Mouse (Mus musculus) forebrain, embryonic 13.5 days (tissue): Measurements from ENCODE around the gene Elob. TPM values are rescaled to one million over a fixed set of nuclear protein-coding genes. Genes with fewer than 3 reads are reported as not detected.

Source experiments
- ATAC-seq: fragments of 200-750 bp; cut with Nextera tagmentation; 2 replicates; pipeline ENCODE4 v1.8.0; 2017
- H3K27ac ChIP-seq: fragments of 300-500 bp; sonication (generic); 2 replicates; pipeline ENCODE4 v1.5.1; 2015; ENCODE audit warnings: inconsistent platforms, mild to moderate bottlenecking, moderate library complexity
- H3K27me3 ChIP-seq: fragments of 300-500 bp; sonication (generic); 2 replicates; pipeline ENCODE4 v1.6.1; 2015; ENCODE audit warnings: mild to moderate bottlenecking, inconsistent platforms
- H3K36me3 ChIP-seq: fragments of 300-500 bp; sonication (generic); 2 replicates; pipeline ENCODE4 v1.6.1; 2015; ENCODE audit warnings: mild to moderate bottlenecking, inconsistent platforms; ENCODE audit not compliant: poor library complexity, severe bottlenecking
- H3K4me1 ChIP-seq: fragments of 300-500 bp; sonication (generic); 2 replicates; pipeline ENCODE4 v1.6.1; 2015; ENCODE audit warnings: inconsistent platforms
- H3K4me2 ChIP-seq: fragments of 300-500 bp; sonication (generic); 2 replicates; pipeline ENCODE4 v1.6.1; 2015; ENCODE audit warnings: inconsistent platforms, mild to moderate bottlenecking, moderate library complexity
- H3K4me3 ChIP-seq: fragments of 300-500 bp; sonication (generic); 2 replicates; pipeline ENCODE4 v1.5.1; 2015; ENCODE audit warnings: mild to moderate bottlenecking, inconsistent platforms
- H3K9ac ChIP-seq: fragments of 300-500 bp; sonication (generic); 2 replicates; pipeline ENCODE4 v1.6.1; 2015; ENCODE audit warnings: mild to moderate bottlenecking, inconsistent platforms
- H3K9me3 ChIP-seq: fragments of 300-500 bp; sonication (generic); replicated peaks from 2 replicates; pipeline ENCODE4 v1.6.1; 2016; ENCODE audit warnings: inconsistent platforms
- WGBS: fragments of 180-500 bp; shearing (Covaris S2); methylation state at CpG from one replicate; pipeline ENCODE4 v1.1.7; 2015; 5-methylcytosine and 5-hydroxymethylcytosine counted together
- polyA plus RNA-seq: library from polyadenylated mRNA; unstranded; fragments of >200 nt; fragmentation: Nextera tagmentation; extraction: Ambion mirVana; gene quantifications from 2 replicates; pipeline ENCODE4 v1.2.1, GENCODE M21; 2015

Elob gene
- polyA plus RNA-seq, 1 experiment from 2014 or later, result 1,327 TPM

DNA sequence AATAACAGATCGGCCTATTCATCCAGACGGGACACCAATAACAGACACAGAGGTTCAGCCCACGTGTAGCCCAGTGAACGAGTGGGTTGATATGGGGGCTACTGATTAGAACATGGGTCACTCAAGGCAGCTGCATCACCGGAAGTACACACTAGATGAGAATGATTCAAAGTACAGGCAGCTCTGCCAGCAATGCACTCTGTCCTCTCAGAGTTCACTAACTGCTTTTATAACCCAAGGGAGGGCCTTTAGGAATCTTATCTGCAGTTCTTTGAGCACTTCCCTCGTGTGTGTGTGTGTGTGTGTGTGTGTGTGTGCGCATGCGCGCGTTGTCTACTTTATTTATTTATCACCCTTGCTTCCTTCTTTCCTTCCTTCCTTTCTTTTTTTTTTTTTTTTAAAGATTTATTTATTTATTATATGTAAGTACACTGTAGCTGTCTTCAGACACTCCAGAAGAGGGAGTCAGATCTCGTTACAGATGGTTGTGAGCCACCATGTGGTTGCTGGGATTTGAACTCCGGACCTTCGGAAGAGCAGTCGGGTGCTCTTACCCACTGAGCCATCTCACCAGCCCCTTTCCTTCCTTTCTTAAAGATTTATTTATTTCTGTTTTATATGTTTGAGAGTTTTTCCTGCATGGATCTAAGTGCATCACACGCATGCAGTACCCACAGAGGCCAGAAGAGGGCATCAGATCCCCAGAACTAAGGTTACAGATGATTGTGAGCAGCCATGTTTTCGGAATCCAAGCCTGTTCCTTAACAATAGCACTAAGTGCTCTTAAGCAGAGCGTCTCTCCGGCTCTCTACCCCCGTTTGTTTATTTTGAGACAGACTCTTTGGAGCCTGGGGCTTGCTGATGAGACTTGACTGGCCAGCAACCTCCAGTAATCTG lies 22.2 kb upstream of the Elob start:
- Histone ChIP-seq H3K9me3 (no peaks in the 10 kb centered on the region), H3K4me1 (no peaks in the 10 kb centered on the region), H3K36me3 (no peaks in the 10 kb centered on the region), H3K4me2 (no peak overlapping the region), H3K27me3 (0 out of 2 replicates have a peak, but pooled peaks cover 6% of the 10 kb centered on the region), H3K4me3 (no peak overlapping the region), H3K9ac (no peak overlapping the region), H3K27ac (no peak overlapping the region)
- 62% methylated on average over 19 of the region's 19 CpGs for WGBS
- ATAC-seq, result peak; percentile 69; the same call in 1 of the 2 replicates

DNA sequence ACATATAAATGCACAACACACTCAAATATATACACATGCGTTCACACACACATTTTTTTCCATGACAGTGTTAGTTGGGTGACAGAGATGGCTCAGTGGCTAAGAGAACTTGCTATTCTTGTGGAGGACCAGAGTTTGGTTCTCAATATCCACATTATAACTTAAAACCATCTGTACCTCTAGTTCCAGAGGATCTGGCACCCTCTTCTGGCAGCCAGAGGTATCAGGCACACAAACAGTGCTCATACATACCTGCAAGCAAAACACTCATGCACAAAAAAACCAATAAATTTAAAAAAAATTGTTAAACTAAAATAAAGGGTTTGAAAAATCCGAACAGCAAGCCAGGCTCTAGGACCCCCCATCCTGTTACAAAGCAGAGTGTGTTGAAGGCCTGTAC lies 21.1 kb upstream of the Elob start:
- WGBS, result 54% methylated on average over 2 of the region's 2 CpGs
- 0 out of 2 replicates have a peak, but pooled peaks cover 6% of the 10 kb centered on the region for H3K27me3 ChIP-seq
- no peak overlapping the region for H3K4me3 ChIP-seq
- ATAC-seq, result no peak
- no peak overlapping the region for H3K27ac ChIP-seq
- H3K4me1 ChIP-seq, result no peaks in the 10 kb centered on the region
- no peak overlapping the region for H3K9ac ChIP-seq
- H3K9me3 ChIP-seq, result no peaks in the 10 kb centered on the region
- H3K36me3 ChIP-seq, result no peaks in the 10 kb centered on the region
- no peak overlapping the region for H3K4me2 ChIP-seq

DNA sequence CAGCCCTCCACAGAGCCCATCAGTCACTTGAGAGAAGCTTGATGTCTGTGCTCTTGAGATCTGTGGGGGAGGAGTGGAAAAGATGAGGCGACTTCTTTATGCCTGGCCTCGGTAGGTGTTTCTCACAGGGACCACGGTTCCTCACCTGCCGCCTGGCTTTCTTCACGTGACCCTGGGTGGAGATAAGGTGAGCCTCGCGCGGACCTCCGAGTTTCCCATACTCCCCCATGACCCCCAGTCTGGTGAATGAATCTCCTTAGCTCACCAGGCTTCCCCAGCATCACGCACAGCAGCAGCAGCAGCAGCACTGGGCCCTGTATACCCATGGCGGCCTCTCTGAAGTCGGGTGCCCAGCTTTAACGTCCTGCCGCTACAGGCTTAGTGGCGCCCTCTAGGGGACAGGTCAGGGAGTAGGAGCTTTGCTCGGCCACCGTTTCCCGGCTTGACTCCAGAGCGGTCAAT lies 14.9 kb upstream of the Elob start, which contains the start of the genes Prss32 and Prss41:
Gene Prss32 (plus strand): TSS at position 44 of the 462 bp plus-strand sequence.
Gene Prss41 (minus strand): TSS at position 361 of the 462 bp plus-strand sequence.
- Histone ChIP-seq H3K36me3 (no peaks in the 10 kb centered on the region), H3K4me3 (peak within 1 kb of the TSS; percentile 23), H3K9ac (no peak within 1 kb of the TSS), H3K9me3 (no peaks in the 10 kb centered on the region), H3K27ac (no peak within 1 kb of the TSS), H3K4me2 (peak within 1 kb of the TSS; percentile 42), H3K4me1 (0 out of 2 replicates have a peak, but pooled peaks cover 4% of the 10 kb centered on the region), H3K27me3 (peaks cover 11% of the 10 kb centered on the region; the same call in 1 of the 2 replicates)
- ATAC-seq, result 0 out of 2 replicates have a peak, but pooled peaks have one; percentile 24
- WGBS, result 9% methylated on average over 19 of the region's 19 CpGs

DNA sequence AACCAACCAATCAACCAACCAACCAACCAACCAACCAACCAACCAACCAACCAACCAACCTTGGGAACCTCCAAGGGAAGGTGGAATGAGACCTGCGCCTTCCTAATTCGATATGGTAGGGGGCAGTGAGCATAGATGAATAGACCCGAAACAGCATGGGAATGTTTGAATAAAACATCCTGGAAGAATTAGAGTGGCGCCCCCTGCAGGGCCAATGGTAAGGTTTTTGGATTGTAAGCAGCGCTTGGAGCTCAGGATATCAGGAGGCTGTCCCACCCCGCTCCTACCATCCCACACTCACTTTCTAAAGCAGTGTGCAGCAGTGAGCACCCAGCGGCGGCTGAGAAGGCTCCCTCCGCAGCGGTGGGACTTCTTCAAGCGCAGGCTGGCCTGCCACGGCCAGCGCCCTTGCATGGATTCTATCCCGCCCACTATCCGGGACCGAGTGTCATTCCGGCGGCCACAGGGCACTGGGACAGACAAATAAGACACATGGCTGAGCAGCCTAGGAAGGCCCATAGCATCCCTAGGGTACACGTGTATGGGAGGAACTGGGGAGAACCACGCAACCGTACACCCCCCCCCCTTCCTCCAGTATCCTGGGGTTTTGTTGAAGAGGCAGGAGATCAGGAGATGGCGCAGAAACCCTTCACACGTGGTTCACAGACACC lies 14.3 kb upstream of the Elob start:
- 0 out of 2 replicates have a peak, but pooled peaks have one; percentile 36 for ATAC-seq
- Histone ChIP-seq H3K9me3 (no peaks in the 10 kb centered on the region), H3K9ac (no peak overlapping the region), H3K4me3 (no peak overlapping the region), H3K27me3 (peaks cover 11% of the 10 kb centered on the region; the same call in 1 of the 2 replicates), H3K36me3 (no peaks in the 10 kb centered on the region), H3K27ac (no peak overlapping the region), H3K4me1 (0 out of 2 replicates have a peak, but pooled peaks cover 4% of the 10 kb centered on the region), H3K4me2 (peak overlapping the region; percentile 42)
- 51% methylated on average over 23 of the region's 23 CpGs for WGBS

DNA sequence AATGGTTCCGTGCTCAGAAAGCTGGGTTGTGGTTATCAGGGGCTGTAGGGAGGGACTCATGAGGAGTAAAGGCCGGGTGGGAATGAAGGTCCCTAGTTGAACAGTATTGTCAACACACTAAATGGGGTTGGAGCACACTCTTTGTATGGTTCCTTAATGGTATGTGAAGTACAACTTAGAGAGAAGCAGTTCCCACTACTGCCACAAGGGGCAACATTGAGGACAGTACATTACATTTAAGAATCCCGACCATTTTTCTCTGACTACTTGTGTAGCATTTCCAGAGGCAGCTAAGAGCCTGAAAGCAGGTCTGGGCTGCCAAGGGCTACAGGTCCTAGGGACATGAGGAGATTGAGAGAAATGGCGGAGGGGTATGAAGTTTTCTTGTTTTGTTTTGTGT lies 12.2 kb upstream of the Elob start:
- Histone ChIP-seq H3K36me3 (no peaks in the 10 kb centered on the region), H3K4me1 (0 out of 2 replicates have a peak, but pooled peaks cover 4% of the 10 kb centered on the region), H3K4me2 (no peak overlapping the region), H3K27me3 (peaks cover 9% of the 10 kb centered on the region; the same call in 1 of the 2 replicates), H3K4me3 (no peak overlapping the region), H3K9ac (no peak overlapping the region), H3K9me3 (no peaks in the 10 kb centered on the region), H3K27ac (no peak overlapping the region)
- peak; percentile 33; the same call in 1 of the 2 replicates for ATAC-seq
- WGBS, result 29% methylated on average over 4 of the region's 4 CpGs

DNA sequence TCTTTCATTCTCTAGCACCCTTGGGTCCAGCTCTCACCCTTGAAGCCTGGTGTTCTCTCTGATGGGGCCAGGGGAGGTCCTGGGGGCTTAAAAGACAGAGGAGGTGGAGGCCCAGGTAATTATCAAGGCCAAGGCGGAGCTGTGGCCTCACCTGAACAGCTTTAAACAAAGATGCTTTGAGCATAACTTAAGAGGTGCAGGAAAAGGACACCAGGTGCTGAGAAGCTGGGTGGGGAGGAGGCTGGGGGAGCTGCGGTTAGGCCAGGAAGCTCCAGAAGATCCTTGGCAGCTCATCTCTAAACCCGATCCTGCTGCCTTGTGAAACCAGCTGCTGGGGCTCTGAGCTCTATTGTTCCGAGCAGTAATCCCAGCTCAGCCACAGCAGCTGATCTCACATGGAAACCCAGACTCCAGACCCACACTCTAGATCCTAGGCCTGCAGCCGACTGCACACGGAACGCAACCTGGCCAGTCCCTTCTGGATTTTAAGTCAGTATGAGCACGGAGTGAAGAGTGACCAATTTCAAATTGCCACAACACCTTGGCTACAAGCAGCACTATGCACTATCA lies 7.2 kb upstream of the Elob start, which contains the start of gene Prss33:
Gene Prss33 (minus strand): TSS at position 51 of the 570 bp plus-strand sequence.
- Histone ChIP-seq H3K4me1 (no peaks in the 10 kb centered on the region), H3K27me3 (peaks cover 41% of the 10 kb centered on the region), H3K9ac (no peak within 1 kb of the TSS), H3K4me2 (no peak within 1 kb of the TSS), H3K4me3 (no peak within 1 kb of the TSS), H3K9me3 (no peaks in the 10 kb centered on the region), H3K36me3 (no peaks in the 10 kb centered on the region), H3K27ac (no peak within 1 kb of the TSS)
- no peak for ATAC-seq
- 55% methylated on average over 8 of the region's 8 CpGs for WGBS

DNA sequence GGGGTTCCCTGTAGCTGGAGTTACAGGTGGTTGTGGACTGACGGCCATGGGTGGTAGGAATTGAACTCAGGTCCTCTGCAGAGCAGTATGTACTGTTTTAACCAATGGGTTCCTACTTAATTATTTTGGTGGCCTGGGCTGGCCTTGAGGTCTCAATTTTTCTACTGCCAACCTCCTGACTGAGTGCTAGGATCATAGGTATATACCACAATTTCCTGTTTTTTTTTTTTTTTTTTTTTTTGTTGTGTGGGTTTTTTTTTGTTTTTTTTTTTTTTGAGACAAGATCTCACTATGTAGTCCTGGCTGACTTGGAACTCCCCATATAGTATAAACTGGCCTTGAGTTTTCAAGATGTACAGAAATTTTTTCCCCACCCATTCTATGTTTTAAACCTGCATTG lies 2.3 kb upstream of the Elob start:
- no peak for ATAC-seq
- no peak overlapping the region for H3K4me3 ChIP-seq
- 87% methylated on average over 1 of the region's 1 CpGs for WGBS

DNA sequence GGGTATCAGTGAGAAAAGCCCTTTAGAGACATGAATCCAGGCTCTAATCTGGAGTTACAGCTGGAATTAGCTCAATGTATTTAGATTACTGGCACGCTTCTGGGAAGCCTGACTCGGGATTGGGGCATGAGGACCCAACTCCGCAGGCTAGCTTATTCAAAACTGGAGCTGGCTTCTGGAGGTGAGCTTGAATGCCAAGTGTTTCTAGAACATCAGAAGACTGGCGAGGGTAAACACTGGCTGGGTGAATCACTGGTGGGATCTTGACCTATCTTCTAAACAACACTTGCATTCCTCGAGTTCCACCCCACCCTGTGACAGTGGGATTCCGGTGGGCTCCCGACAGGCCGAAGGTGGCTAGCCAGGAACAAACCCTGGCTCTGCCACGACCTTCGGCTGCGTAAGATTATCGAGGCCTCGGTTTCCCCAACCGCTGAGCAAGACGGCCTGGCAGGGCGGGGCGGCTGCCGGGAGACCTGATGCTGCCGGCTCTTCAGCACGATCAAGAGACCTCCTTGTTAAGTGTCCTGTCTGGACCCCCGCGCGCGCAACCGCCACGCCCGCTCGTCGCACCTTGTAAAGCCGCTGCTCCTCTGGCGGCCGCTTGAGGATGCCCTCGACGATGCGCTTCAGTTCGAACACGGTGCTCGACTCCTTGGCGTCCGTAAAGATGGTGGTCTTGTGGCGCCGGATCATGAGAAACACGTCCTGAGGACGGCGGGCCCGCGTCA lies 500 bp downstream of the Elob start:
- H3K27ac ChIP-seq, result peak overlapping the region; percentile 95
- H3K27me3 ChIP-seq, result peaks cover 25% of the 10 kb centered on the region
- peak overlapping the region; percentile 87 for H3K4me2 ChIP-seq
- H3K36me3 ChIP-seq, result peaks cover 39% of the 10 kb centered on the region
- H3K4me1 ChIP-seq, result peaks cover 24% of the 10 kb centered on the region
- ATAC-seq, result peak; percentile 80
- peak overlapping the region; percentile 92 for H3K4me3 ChIP-seq
- WGBS, result under 1% methylated on average over 46 of the region's 47 CpGs
- H3K9ac ChIP-seq, result peak overlapping the region; percentile 91
- no peaks in the 10 kb centered on the region for H3K9me3 ChIP-seq

More for the DNA sequence above, 2.3 kb upstream of the Elob start:
- H3K36me3 ChIP-seq, result peaks cover 11% of the 10 kb centered on the region
- no peak overlapping the region for H3K4me2 ChIP-seq
- peaks cover 22% of the 10 kb centered on the region for H3K4me1 ChIP-seq
- H3K9me3 ChIP-seq, result no peaks in the 10 kb centered on the region
- no peak overlapping the region for H3K27ac ChIP-seq
- peaks cover 42% of the 10 kb centered on the region for H3K27me3 ChIP-seq
- no peak overlapping the region for H3K9ac ChIP-seq

DNA sequence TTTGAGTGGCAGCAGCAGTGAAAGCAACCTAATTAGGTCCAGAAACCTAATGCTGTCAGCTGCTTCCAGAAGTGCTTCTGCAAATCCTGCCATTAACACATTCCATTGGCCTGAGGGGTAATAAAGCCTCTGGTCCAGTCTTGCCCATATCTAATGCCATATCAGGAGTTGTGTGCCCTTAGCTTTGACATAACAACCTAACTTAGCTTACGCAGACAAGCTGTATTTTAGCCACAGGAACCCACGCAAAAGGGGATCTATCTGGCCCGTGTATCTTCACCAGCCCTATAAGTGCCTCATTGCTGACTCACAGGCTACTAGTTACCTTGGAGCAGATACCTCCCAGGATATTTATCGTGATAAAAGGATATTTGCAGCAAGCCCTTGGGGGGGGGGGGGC lies 3.3 kb downstream of the Elob start:
- 87% methylated on average over 4 of the region's 4 CpGs for WGBS
- Histone ChIP-seq H3K4me3 (no peak overlapping the region), H3K27ac (no peak overlapping the region), H3K9ac (no peak overlapping the region), H3K9me3 (no peaks in the 10 kb centered on the region), H3K27me3 (peaks cover 1% of the 10 kb centered on the region), H3K4me2 (no peak overlapping the region), H3K36me3 (peaks cover 67% of the 10 kb centered on the region), H3K4me1 (peaks cover 24% of the 10 kb centered on the region)
- no peak for ATAC-seq

DNA sequence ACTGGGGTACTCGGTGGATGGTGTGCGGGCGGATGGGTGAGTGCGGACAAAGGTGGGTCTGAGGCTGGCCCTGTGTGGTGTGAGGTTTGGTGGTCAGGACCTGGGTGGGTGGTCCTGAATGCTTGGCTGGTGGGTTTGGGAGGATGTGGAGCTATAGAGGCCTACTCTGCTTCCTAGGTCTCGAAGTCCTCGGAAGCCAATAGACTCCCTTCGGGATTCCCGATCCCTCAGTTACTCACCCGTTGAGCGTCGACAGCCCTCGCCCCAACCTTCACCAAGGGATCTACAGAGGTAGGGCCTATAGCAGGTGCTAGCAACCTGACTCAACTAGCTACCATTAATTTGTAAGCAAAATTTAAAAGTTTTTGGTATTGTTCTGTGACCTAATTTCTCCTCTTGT lies 5.3 kb downstream of the Elob start:
- no peak overlapping the region for H3K4me3 ChIP-seq
- H3K4me2 ChIP-seq, result no peak overlapping the region
- no peaks in the 10 kb centered on the region for H3K27me3 ChIP-seq
- H3K4me1 ChIP-seq, result peaks cover 24% of the 10 kb centered on the region
- 90% methylated on average over 12 of the region's 12 CpGs for WGBS
- ATAC-seq, result 0 out of 2 replicates have a peak, but pooled peaks have one; percentile 25
- no peak overlapping the region for H3K27ac ChIP-seq
- H3K9ac ChIP-seq, result no peak overlapping the region
- peaks cover 17% of the 10 kb centered on the region for H3K9me3 ChIP-seq
- H3K36me3 ChIP-seq, result peaks cover 87% of the 10 kb centered on the region

DNA sequence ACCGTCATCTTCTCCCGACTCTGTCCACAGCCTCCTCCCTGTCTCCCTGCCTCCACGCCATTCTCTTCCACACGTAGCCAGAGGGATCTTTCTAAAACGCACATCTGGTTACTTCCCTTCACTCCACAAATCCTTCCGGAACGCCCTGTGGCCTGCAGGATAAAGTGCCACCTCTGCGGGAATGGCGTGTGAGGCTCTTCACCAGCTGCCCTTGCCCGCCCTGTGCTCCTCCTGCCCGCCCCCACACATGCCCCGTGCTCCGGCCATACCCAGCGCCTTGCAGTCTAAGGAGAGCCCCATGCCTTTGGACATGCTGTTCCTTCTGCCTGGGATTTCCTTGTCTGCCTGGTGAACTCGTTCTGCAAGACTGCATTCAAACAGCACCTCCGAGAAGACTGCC lies 5.9 kb downstream of the Elob start:
- Histone ChIP-seq H3K4me3 (no peak overlapping the region), H3K27ac (no peak overlapping the region), H3K9ac (no peak overlapping the region), H3K4me2 (no peak overlapping the region), H3K4me1 (peaks cover 20% of the 10 kb centered on the region), H3K36me3 (peaks cover 93% of the 10 kb centered on the region), H3K27me3 (no peaks in the 10 kb centered on the region), H3K9me3 (peaks cover 19% of the 10 kb centered on the region)
- 87% methylated on average over 16 of the region's 16 CpGs for WGBS
- 0 out of 2 replicates have a peak, but pooled peaks have one; percentile 27 for ATAC-seq
